9 mouse cellular contexts compared by ENCODE assay signal in the genomic region with DNA sequence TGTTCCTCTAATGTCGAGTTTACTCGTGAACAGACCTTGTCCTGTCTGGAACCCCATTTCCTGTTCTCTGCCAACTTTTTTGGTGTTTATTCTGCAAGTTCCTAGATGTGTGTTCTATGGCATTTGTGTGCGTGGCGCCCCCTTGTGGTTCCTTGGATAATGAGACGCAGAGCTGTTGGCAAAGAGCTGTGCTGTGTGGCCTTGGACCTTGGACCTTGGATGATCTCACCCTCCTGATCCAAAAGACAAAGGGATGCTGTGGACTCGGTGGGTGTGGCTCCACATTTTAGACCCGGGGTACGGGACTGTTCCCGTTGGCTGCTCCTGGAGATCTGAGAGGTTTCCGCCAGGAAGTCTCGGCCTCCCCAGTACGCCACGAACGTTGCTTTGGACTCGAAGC. TPM values are rescaled to one million over a fixed set of nuclear protein-coding genes. Genes with fewer than 3 reads are reported as not detected.
DNase-seq lines count a peak whose midpoint lies in the region; ATAC-seq and TF ChIP-seq lines count a peak whose summit lies in the region.
"Had no signal": no experiment of that assay in that cellular context is flagged by ENCODE, and none has a peak within 500 bp of the region (broad histone marks: within the 10 kb centered on the region; RNA-seq: fewer than 3 reads in every experiment).

A gene (plus strand): TSS at position 271 of the 400 bp plus-strand sequence.

- peak; percentile 22 for DNase-seq in hindbrain, postnatal 0 days (ENCODE audit: low spot score)
- DNase-seq in urinary bladder, postnatal 25 days (ENCODE audit: low spot score), result peak; percentile 46
- no peak for DNase-seq in urinary bladder, adult 18-20 months (ENCODE audit: low spot score in 2 of 2)
- DNase-seq in lung, postnatal 36 days, result peak; percentile 49
- no peak for DNase-seq in embryo, embryonic 10.5 days (ENCODE audit: low spot score)

- ATAC-seq in hindbrain, postnatal 0 days, result no peak
- ATAC-seq in hindbrain, embryonic 13.5 days (ENCODE audit: low FRiP score), result no peak
- ATAC-seq in forebrain, embryonic 16.5 days, result no peak

- no peak for TF ChIP-seq POLR2A in bone marrow macrophage, adult 2 months (IDR thresholded peaks at IDR 0.05; ENCODE audit: borderline replicate concordance, low read depth, low read length)

- peak; percentile 44 for TF ChIP-seq CTCF in hindbrain, postnatal 0 days (IDR thresholded peaks at IDR 0.05; ENCODE audit: low read depth)
- TF ChIP-seq CTCF in bone marrow macrophage, adult 2 months (IDR thresholded peaks at IDR 0.05; ENCODE audit: low read depth, low read length), result peak; percentile 38; the same call in 1 of the 2 replicates

- H3K4me1 ChIP-seq in hindbrain, postnatal 0 days (ENCODE audit: insufficient read depth, low read length), result no peaks in the 10 kb centered on the region
- no peaks in the 10 kb centered on the region for H3K4me1 ChIP-seq in hindbrain, embryonic 13.5 days (replicated peaks)
- peaks cover 3% of the 10 kb centered on the region for H3K4me1 ChIP-seq in bone marrow macrophage, adult 2 months (ENCODE audit: control insufficient read depth, insufficient read depth, low read length)
- H3K4me1 ChIP-seq in forebrain, embryonic 16.5 days (replicated peaks; ENCODE audit: control insufficient read depth, insufficient read depth, low read length), result no peaks in the 10 kb centered on the region

- no peak within 1 kb of the TSS for H3K27ac ChIP-seq in hindbrain, postnatal 0 days
- no peak within 1 kb of the TSS for H3K27ac ChIP-seq in hindbrain, embryonic 13.5 days
- H3K27ac ChIP-seq in bone marrow macrophage, adult 2 months (ENCODE audit: insufficient read depth, low read depth, low read length), result no peak within 1 kb of the TSS
- H3K27ac ChIP-seq in forebrain, embryonic 16.5 days (ENCODE audit: low read length), result no peak within 1 kb of the TSS

- no peaks in the 10 kb centered on the region for H3K36me3 ChIP-seq in hindbrain, postnatal 0 days (ENCODE audit: insufficient read depth, low read length)
- no peaks in the 10 kb centered on the region for H3K36me3 ChIP-seq in hindbrain, embryonic 13.5 days
- H3K36me3 ChIP-seq in forebrain, embryonic 16.5 days (ENCODE audit: control insufficient read depth, insufficient read depth), result no peaks in the 10 kb centered on the region

- no peak within 1 kb of the TSS for H3K9ac ChIP-seq in hindbrain, postnatal 0 days (replicated peaks; ENCODE audit: low read length)
- no peak within 1 kb of the TSS for H3K9ac ChIP-seq in hindbrain, embryonic 13.5 days
- H3K9ac ChIP-seq in forebrain, embryonic 16.5 days (replicated peaks; ENCODE audit: low read depth, low read length), result no peak within 1 kb of the TSS

- WGBS in hindbrain, postnatal 0 days, result 78% methylated on average over 15 of the region's 15 CpGs
- WGBS in hindbrain, embryonic 13.5 days, result 86% methylated on average over 15 of the region's 15 CpGs
- 84% methylated on average over 15 of the region's 15 CpGs for WGBS in forebrain, embryonic 16.5 days

- H3K4me2 ChIP-seq in hindbrain, postnatal 0 days (ENCODE audit: low read depth, low read length), result no peak within 1 kb of the TSS
- H3K4me2 ChIP-seq in hindbrain, embryonic 13.5 days, result no peak within 1 kb of the TSS
- H3K4me2 ChIP-seq in forebrain, embryonic 16.5 days (ENCODE audit: low read length), result no peak within 1 kb of the TSS

- no peaks in the 10 kb centered on the region for H3K27me3 ChIP-seq in hindbrain, postnatal 0 days (ENCODE audit: insufficient read depth, low read length)
- H3K27me3 ChIP-seq in hindbrain, embryonic 13.5 days, result no peaks in the 10 kb centered on the region
- H3K27me3 ChIP-seq in forebrain, embryonic 16.5 days (replicated peaks; ENCODE audit: control insufficient read depth, insufficient read depth, low read length), result no peaks in the 10 kb centered on the region

- H3K9me3 ChIP-seq in hindbrain, postnatal 0 days (ENCODE audit: low read length), result no peaks in the 10 kb centered on the region
- peaks cover 4% of the 10 kb centered on the region; the same call in 1 of the 2 replicates for H3K9me3 ChIP-seq in hindbrain, embryonic 13.5 days
- H3K9me3 ChIP-seq in forebrain, embryonic 16.5 days (ENCODE audit: control insufficient read depth, low read length), result no peaks in the 10 kb centered on the region

- H3K4me3 ChIP-seq in hindbrain, postnatal 0 days (ENCODE audit: low read length), result no peak within 1 kb of the TSS
- no peak within 1 kb of the TSS for H3K4me3 ChIP-seq in hindbrain, embryonic 13.5 days
- no peak within 1 kb of the TSS for H3K4me3 ChIP-seq in bone marrow macrophage, adult 2 months (ENCODE audit: insufficient read depth, low read length)
- H3K4me3 ChIP-seq in forebrain, embryonic 16.5 days (replicated peaks; ENCODE audit: low read length), result no peak within 1 kb of the TSS

RNA-seq across cellular contexts. Expression of the gene that starts here (rescaled TPM):
- total RNA-seq in hindbrain, postnatal 0 days (2014; rRNA removed), result not detected in 2 replicates
- polyA plus RNA-seq in hindbrain, postnatal 0 days (2015; fragmentation: Nextera tagmentation; extraction: Ambion mirVana), result not detected in 2 replicates
- not detected in 2 replicates for polyA plus RNA-seq in hindbrain, embryonic 13.5 days (2015; fragmentation: Nextera tagmentation; extraction: Ambion mirVana)
- polyA plus RNA-seq in bone marrow macrophage, adult 2 months (2012; ENCODE audit: insufficient read depth, insufficient read length, missing spikeins), result not detected in 2 replicates
- not detected in 2 replicates for polyA plus RNA-seq in forebrain, embryonic 16.5 days (2015; fragmentation: Nextera tagmentation; extraction: Ambion mirVana)
- total RNA-seq: left cerebral cortex, postnatal 25 days had no signal

Comparison
In these comparisons a context has a peak if more than half of its experiments do, and no peak if none do; other contexts are left out.
1. DNase-seq: peak in urinary bladder, postnatal 25 days (single experiment) and lung, postnatal 36 days (single experiment); none in urinary bladder, adult 18-20 months (0 of 2) and embryo, embryonic 10.5 days (single experiment).
2. Peak in DNase-seq in hindbrain, postnatal 0 days; RNA of the gene not detected or under 1 TPM.